Mouse (Mus musculus): ENCODE results near the gene Slc25a41. TPM values are rescaled to one million over a fixed set of nuclear protein-coding genes. Genes with fewer than 3 reads are reported as not detected.

Gene Slc25a41
- polyA plus RNA-seq, 1 experiment from 2014 or later = not detected

DNA sequence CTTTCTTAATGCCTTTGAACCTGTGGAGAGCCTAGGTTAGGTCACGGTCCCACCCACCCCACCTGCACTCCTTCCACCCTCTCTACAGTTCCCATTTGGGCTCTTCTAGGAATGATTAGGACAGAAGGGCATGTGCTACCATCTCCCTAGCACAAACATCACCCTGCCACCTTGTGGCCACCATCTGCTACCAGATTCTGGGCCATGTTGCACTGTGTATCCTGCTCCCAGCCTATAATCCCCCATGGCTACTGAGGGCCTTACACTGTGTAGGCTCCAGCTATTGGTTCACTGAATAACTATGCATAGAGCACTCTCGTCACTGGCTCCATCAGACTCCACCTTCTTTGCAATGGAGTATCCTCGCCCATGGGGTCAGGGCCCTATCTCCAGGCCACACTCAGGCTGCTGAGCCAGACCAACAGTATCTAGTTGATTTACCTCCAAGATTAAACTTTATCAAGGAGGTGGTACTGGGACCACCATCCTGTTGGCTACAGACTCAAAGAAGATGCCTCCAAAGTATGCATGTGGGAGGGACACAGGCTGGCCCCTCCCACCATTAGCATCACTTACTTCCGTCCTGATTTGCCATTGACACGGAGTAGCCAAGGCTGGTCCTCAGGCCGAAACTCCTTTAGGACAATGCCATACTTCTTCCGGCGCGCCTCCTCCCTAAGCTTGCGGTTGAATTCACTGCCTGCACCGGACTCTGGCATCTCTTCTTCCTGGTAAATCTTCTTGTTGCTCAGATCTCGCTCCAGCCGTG is 34.1 kb downstream of the Slc25a41 start:
- Histone ChIP-seq H3K9ac (ENCODE audit: low read length) (no peak overlapping the region), H3K27ac (ENCODE audit: low read depth, low read length) (no peak overlapping the region), H3K4me2 (no peak overlapping the region), H3K36me3 (ENCODE audit: control insufficient read depth, insufficient read depth, low read length) (peaks cover 23% of the 10 kb centered on the region), H3K4me1 (ENCODE audit: control insufficient read depth, insufficient read depth, low read length) (peaks cover 15% of the 10 kb centered on the region), H3K27me3 (ENCODE audit: control insufficient read depth, insufficient read depth, low read length) (no peaks in the 10 kb centered on the region), H3K4me3 (ENCODE audit: low read depth, low read length) (no peak overlapping the region), H3K9me3 (ENCODE audit: control insufficient read depth, low read length) (no peaks in the 10 kb centered on the region)
- DNase-seq (ENCODE audit: low spot score, missing footprints) (no peak), ATAC-seq (ENCODE audit: low FRiP score) (no peak)
- WGBS = 94% methylated on average over 13 of the region's 13 CpGs

DNA sequence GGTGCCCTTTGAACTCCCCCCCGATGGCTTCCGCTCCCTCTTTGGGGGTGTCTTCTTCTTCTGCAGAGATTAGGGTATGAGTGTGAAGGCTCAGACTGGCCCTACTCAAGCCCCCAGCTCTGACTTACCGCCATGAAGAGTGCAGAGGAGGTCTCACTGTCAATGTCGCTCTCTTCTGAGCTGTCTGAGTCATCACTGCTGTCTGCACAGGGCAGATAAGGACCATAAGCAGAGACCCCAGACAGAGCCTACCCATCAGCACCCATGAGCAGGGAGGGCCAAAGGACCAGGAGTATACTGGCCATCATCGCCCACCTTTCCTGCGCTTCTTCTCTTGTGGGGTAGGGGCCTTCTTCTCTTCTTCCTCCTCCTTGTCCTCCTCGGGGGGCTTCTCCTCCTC is 37.5 kb downstream of the Slc25a41 start:
- DNase-seq (ENCODE audit: low spot score, missing footprints) (no peak), ATAC-seq (ENCODE audit: low FRiP score) (no peak)
- H3K4me1 ChIP-seq (ENCODE audit: control insufficient read depth, insufficient read depth, low read length) = no peaks in the 10 kb centered on the region
- no peak overlapping the region for H3K27ac ChIP-seq (ENCODE audit: low read depth, low read length)
- H3K4me3 ChIP-seq (ENCODE audit: low read depth, low read length) = no peak overlapping the region
- H3K9ac ChIP-seq (ENCODE audit: low read length) = no peak overlapping the region
- H3K4me2 ChIP-seq = no peak overlapping the region
- WGBS = 93% methylated on average over 7 of the region's 7 CpGs
- H3K27me3 ChIP-seq (ENCODE audit: control insufficient read depth, insufficient read depth, low read length) = no peaks in the 10 kb centered on the region
- H3K9me3 ChIP-seq (ENCODE audit: control insufficient read depth, low read length) = no peaks in the 10 kb centered on the region
- H3K36me3 ChIP-seq (ENCODE audit: control insufficient read depth, insufficient read depth, low read length) = peaks cover 23% of the 10 kb centered on the region

- Histone ChIP-seq H3K4me3 (ENCODE audit: low read depth, low read length) (no peak overlapping the region), H3K4me2 (no peak overlapping the region), H3K9ac (ENCODE audit: low read length) (no peak overlapping the region), H3K36me3 (ENCODE audit: control insufficient read depth, insufficient read depth, low read length) (peaks cover 16% of the 10 kb centered on the region), H3K27me3 (ENCODE audit: control insufficient read depth, insufficient read depth, low read length) (no peaks in the 10 kb centered on the region), H3K9me3 (ENCODE audit: control insufficient read depth, low read length) (no peaks in the 10 kb centered on the region), H3K27ac (ENCODE audit: low read depth, low read length) (no peak overlapping the region), H3K4me1 (ENCODE audit: control insufficient read depth, insufficient read depth, low read length) (peaks cover 4% of the 10 kb centered on the region)
- 76% methylated on average over 8 of the region's 8 CpGs for WGBS
- ATAC-seq (ENCODE audit: low FRiP score) = no peak
- no peak for DNase-seq (ENCODE audit: low spot score, missing footprints)
Observed at GRCm38 (mm10) chr17:57001228-57001627, 40.2 kb downstream of the Slc25a41 start.

DNA sequence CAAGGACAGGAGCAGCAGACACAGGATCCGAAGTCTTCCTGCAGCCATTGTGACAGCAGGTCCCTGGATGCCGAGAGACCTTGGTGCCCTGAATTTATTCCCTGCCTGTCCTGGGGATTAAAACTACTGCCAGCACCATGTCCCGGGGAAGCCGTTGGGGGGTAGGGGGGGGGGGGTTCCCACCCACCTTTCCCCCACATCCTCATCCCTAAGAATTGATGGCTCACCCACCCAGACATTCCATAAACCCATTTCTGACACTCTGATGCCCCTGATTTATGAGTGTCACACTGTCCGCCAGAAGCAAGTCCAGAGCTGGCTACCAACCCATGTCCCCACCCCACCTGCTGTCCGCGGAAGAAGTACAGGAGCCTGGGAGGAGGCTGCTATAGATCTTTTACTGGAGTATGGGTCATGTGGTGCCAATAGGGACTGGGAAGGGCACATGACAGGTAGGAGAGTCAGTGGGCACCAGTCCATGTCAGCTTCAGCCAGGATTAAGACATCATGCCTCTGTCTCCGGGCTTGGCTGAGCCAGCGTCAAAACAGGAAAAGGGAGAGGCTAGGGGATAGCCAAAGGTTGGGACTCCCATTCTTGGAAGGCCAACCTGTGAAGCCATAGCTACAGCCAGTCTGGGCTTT is 41.4 kb downstream of the Slc25a41 start, which contains the start of gene Pspn:
TSS of gene Pspn (minus strand) at position 51 of the 642 bp plus-strand sequence.
- no peak within 1 kb of the TSS for H3K27ac ChIP-seq (ENCODE audit: low read depth, low read length)
- ATAC-seq (ENCODE audit: low FRiP score) = no peak
- H3K9ac ChIP-seq (ENCODE audit: low read length) = no peak within 1 kb of the TSS
- peaks cover 16% of the 10 kb centered on the region for H3K36me3 ChIP-seq (ENCODE audit: control insufficient read depth, insufficient read depth, low read length)
- H3K9me3 ChIP-seq (ENCODE audit: control insufficient read depth, low read length) = no peaks in the 10 kb centered on the region
- H3K4me1 ChIP-seq (ENCODE audit: control insufficient read depth, insufficient read depth, low read length) = peaks cover 4% of the 10 kb centered on the region
- no peaks in the 10 kb centered on the region for H3K27me3 ChIP-seq (ENCODE audit: control insufficient read depth, insufficient read depth, low read length)
- H3K4me3 ChIP-seq (ENCODE audit: low read depth, low read length) = no peak within 1 kb of the TSS
- no peak within 1 kb of the TSS for H3K4me2 ChIP-seq
- no peak for DNase-seq (ENCODE audit: low spot score, missing footprints)
- WGBS = 90% methylated on average over 9 of the region's 9 CpGs

GRCm38 (mm10) chr17:56999414-56999813 is 42.0 kb downstream of the Slc25a41 start:
- ATAC-seq (ENCODE audit: low FRiP score) = no peak
- peaks cover 4% of the 10 kb centered on the region for H3K4me1 ChIP-seq (ENCODE audit: control insufficient read depth, insufficient read depth, low read length)
- 91% methylated on average over 9 of the region's 9 CpGs for WGBS
- no peak overlapping the region for H3K4me3 ChIP-seq (ENCODE audit: low read depth, low read length)
- H3K4me2 ChIP-seq = no peak overlapping the region
- no peak overlapping the region for H3K9ac ChIP-seq (ENCODE audit: low read length)
- H3K36me3 ChIP-seq (ENCODE audit: control insufficient read depth, insufficient read depth, low read length) = peaks cover 15% of the 10 kb centered on the region
- DNase-seq (ENCODE audit: low spot score, missing footprints) = no peak
- no peak overlapping the region for H3K27ac ChIP-seq (ENCODE audit: low read depth, low read length)
- H3K27me3 ChIP-seq (ENCODE audit: control insufficient read depth, insufficient read depth, low read length) = no peaks in the 10 kb centered on the region
- no peaks in the 10 kb centered on the region for H3K9me3 ChIP-seq (ENCODE audit: control insufficient read depth, low read length)

DNA sequence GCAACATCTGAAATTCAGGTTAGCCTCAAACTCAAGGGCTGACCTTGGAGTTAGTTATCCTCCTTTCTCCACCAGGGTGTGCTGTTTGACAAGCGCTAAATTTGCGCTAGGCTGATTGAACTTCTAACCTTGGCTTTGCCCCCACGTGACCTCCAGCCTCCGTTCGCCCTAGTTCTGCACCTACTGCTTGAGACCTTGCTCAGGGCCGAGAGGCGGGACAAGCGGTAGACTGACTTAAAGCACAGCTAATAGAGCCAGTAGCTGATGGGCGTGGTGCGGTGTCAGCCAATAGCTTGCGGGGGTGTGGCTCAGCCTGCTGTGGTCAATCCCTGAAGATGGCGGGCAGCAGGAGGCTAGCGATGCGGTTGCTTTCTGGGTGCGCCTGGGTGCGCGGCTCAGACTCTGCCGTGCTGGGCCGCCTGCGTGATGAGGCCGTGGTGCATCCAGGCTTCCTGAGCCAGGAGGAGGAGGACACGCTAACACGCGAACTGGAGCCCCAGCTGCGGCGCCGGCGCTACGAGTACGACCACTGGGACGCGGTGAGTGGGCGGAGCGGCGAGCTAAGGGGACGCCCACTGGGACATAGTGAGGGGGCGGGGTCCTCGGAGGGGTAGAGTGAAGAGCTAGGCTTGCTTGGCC is 44.3 kb downstream of the Slc25a41 start, which contains the start of gene Alkbh7:
TSS of gene Alkbh7 (plus strand) at position 311 of the 639 bp plus-strand sequence.
- Histone ChIP-seq H3K27me3 (ENCODE audit: control insufficient read depth, insufficient read depth, low read length) (no peaks in the 10 kb centered on the region), H3K9ac (ENCODE audit: low read length) (peak within 1 kb of the TSS; percentile 66), H3K4me3 (ENCODE audit: low read depth, low read length) (peak within 1 kb of the TSS; percentile 81), H3K4me2 (peak within 1 kb of the TSS; percentile 57), H3K36me3 (ENCODE audit: control insufficient read depth, insufficient read depth, low read length) (peaks cover 11% of the 10 kb centered on the region), H3K9me3 (ENCODE audit: control insufficient read depth, low read length) (no peaks in the 10 kb centered on the region), H3K27ac (ENCODE audit: low read depth, low read length) (peak within 1 kb of the TSS; percentile 25; the same call in 1 of the 2 replicates), H3K4me1 (ENCODE audit: control insufficient read depth, insufficient read depth, low read length) (peaks cover 4% of the 10 kb centered on the region)
- peak; percentile 99 for ATAC-seq (ENCODE audit: low FRiP score)
- DNase-seq (ENCODE audit: low spot score, missing footprints) = peak; percentile 98
- WGBS = under 1% methylated on average over 38 of the region's 38 CpGs

DNA sequence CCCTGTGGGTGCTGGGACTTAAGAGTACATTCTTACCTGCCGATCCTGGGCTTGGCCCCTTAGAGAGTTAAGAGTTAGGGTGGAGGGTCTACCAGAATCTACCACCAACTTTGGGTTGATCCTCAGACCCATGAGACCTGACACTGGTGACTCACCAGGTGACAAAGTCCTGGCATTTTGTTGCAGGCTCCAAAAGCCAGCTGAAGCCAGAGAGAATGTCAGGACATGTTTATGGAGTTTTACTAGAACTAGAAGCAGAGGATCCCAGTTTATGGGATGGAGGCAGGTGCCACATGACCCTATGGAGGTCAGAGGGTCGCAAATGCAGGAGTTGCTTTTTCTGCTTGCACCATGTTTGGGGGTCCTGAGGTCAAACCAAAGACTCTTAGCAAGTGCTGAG is 44.9 kb downstream of the Slc25a41 start:
- H3K36me3 ChIP-seq (ENCODE audit: control insufficient read depth, insufficient read depth, low read length) = peaks cover 11% of the 10 kb centered on the region
- no peak overlapping the region for H3K27ac ChIP-seq (ENCODE audit: low read depth, low read length)
- WGBS = 82% methylated on average over 2 of the region's 2 CpGs
- H3K27me3 ChIP-seq (ENCODE audit: control insufficient read depth, insufficient read depth, low read length) = no peaks in the 10 kb centered on the region
- ATAC-seq (ENCODE audit: low FRiP score) (peak; percentile 1; the same call in 1 of the 2 replicates), DNase-seq (ENCODE audit: low spot score, missing footprints) (no peak)
- H3K9ac ChIP-seq (ENCODE audit: low read length) = no peak overlapping the region
- H3K4me3 ChIP-seq (ENCODE audit: low read depth, low read length) = no peak overlapping the region
- H3K4me1 ChIP-seq (ENCODE audit: control insufficient read depth, insufficient read depth, low read length) = peaks cover 4% of the 10 kb centered on the region
- no peak overlapping the region for H3K4me2 ChIP-seq
- H3K9me3 ChIP-seq (ENCODE audit: control insufficient read depth, low read length) = no peaks in the 10 kb centered on the region

GRCm38 (mm10) chr17:56995046-56995445 is 46.4 kb downstream of the Slc25a41 start:
- no peak overlapping the region for H3K9ac ChIP-seq (ENCODE audit: low read length)
- H3K9me3 ChIP-seq (ENCODE audit: control insufficient read depth, low read length) = no peaks in the 10 kb centered on the region
- H3K36me3 ChIP-seq (ENCODE audit: control insufficient read depth, insufficient read depth, low read length) = peaks cover 11% of the 10 kb centered on the region
- no peak overlapping the region for H3K27ac ChIP-seq (ENCODE audit: low read depth, low read length)
- no peak overlapping the region for H3K4me2 ChIP-seq
- no peaks in the 10 kb centered on the region for H3K27me3 ChIP-seq (ENCODE audit: control insufficient read depth, insufficient read depth, low read length)
- no peak for DNase-seq (ENCODE audit: low spot score, missing footprints)
- no peak for ATAC-seq (ENCODE audit: low FRiP score)
- H3K4me1 ChIP-seq (ENCODE audit: control insufficient read depth, insufficient read depth, low read length) = peaks cover 9% of the 10 kb centered on the region
- H3K4me3 ChIP-seq (ENCODE audit: low read depth, low read length) = no peak overlapping the region
- 94% methylated on average over 8 of the region's 8 CpGs for WGBS

DNA sequence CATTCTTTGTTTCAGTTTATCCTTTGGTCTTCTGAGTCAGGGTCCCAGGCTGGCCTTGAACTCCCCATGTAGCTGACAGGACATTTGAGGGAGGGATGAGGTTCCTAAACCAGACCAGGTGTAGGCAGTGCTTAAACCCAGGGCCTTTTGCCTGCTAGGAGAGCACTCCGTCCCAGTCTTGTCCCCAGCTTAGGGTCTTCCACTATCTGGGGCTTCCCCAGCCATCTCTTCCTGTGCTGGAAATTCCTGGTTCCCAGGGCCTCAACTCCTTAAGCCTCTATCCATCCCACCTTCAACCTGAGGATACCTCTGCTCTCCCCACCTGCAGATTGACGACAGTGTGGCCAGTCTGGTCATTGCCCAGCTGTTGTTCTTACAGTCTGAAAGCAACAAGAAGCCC is 50.5 kb downstream of the Slc25a41 start:
- peak; percentile 85 for DNase-seq (ENCODE audit: low spot score, missing footprints)

More for the DNA sequence above, 50.5 kb downstream of the Slc25a41 start:
- H3K4me1 ChIP-seq (ENCODE audit: control insufficient read depth, insufficient read depth, low read length) = peaks cover 6% of the 10 kb centered on the region
- H3K36me3 ChIP-seq (ENCODE audit: control insufficient read depth, insufficient read depth, low read length) = peaks cover 11% of the 10 kb centered on the region
- 64% methylated on average over 2 of the region's 2 CpGs for WGBS
- no peaks in the 10 kb centered on the region for H3K9me3 ChIP-seq (ENCODE audit: control insufficient read depth, low read length)
- H3K27ac ChIP-seq (ENCODE audit: low read depth, low read length) = no peak overlapping the region
- H3K4me3 ChIP-seq (ENCODE audit: low read depth, low read length) = peak overlapping the region; percentile 81
- ATAC-seq (ENCODE audit: low FRiP score) = no peak
- peak overlapping the region; percentile 78 for H3K4me2 ChIP-seq
- no peaks in the 10 kb centered on the region for H3K27me3 ChIP-seq (ENCODE audit: control insufficient read depth, insufficient read depth, low read length)
- peak overlapping the region; percentile 76 for H3K9ac ChIP-seq (ENCODE audit: low read length)
